Mouse (Mus musculus) CH12.LX (cell line): ENCODE measurements at regions not wholly inside any gene's neighbourhood (a gene's known extent, or its start where the extent isn't known, plus 50 kb on each side); places are given as distances from the start of the nearest gene placed in this dataset.

Experiments
- E2F4 ChIP-seq: IDR thresholded peaks from 2 replicates; pipeline ENCODE4 v1.6.1; 2011; ENCODE audit warnings: low read depth, low read length, improper control_type of control experiment; ENCODE audit not compliant: insufficient replicate concordance
- POLR2A ChIP-seq: IDR thresholded peaks from 2 replicates; pipeline ENCODE4 v1.6.1; 2011; ENCODE audit warnings: low read depth, mild to moderate bottlenecking, improper control_type of control experiment, low read length
- USF1 ChIP-seq: IDR thresholded peaks from 2 replicates; pipeline ENCODE4 v1.6.1; 2014; ENCODE audit warnings: low read depth, mild to moderate bottlenecking, inconsistent platforms, low read length, improper control_type of control experiment
- ZKSCAN1 ChIP-seq: IDR thresholded peaks from 2 replicates; pipeline ENCODE4 v1.6.1; 2012; ENCODE audit warnings: low read depth, inconsistent platforms, low read length, improper control_type of control experiment, borderline replicate concordance

DNA sequence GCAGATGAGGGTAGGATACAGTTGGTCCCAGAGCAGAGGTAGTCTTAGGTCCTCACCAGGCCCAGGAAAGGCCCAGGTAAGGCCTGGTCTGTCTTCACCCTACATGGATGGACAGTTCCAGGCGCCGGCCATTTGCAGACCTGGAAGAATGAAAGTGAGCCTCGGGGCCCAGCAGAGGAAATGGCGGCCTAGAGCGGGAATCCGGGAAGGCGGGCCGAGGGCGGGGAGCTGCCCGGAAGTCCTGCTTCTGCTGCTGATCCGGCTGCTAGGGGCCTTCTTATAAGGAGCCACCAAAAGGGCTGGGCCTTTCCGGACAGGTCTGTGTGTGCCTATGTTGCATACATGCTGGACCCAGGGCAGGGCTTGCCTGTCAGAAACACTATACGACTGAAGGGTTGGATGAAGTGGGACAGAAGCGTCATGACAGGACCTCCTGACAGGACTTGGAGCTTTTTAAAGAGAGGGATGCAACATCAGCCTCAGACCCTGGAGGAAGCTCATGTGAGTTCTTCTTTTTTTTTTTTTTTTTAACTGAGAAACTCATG is 50.5 kb upstream of the Ppara start:
- TF ChIP-seq USF1 (no peak), E2F4 (no peak), POLR2A (no peak), ZKSCAN1 (no peak)
